Mouse (Mus musculus) myocyte (in vitro differentiated cells): ENCODE data around the gene Scyl1. TPM values are rescaled to one million over a fixed set of nuclear protein-coding genes. Genes with fewer than 3 reads are reported as not detected.

Source experiments
- H3K27me3 ChIP-seq: one replicate; pipeline ENCODE4 v1.6.1; 2011; ENCODE audit not compliant: control insufficient read depth, insufficient read depth, insufficient read length
- H3K36me3 ChIP-seq: one replicate; pipeline ENCODE4 v1.6.1; 2011; ENCODE audit not compliant: control insufficient read depth, insufficient read depth
- H3K4me2 ChIP-seq: one replicate; pipeline ENCODE4 v1.6.1; 2011; ENCODE audit warnings: low read depth, control low read depth
- H3K4me3 ChIP-seq: one replicate; pipeline ENCODE4 v1.5.1; 2011; ENCODE audit warnings: mild to moderate bottlenecking, control low read depth, moderate library complexity
- H3K79me2 ChIP-seq: one replicate; pipeline ENCODE4 v1.6.1; 2011; ENCODE audit not compliant: control insufficient read depth, insufficient read depth
- H3ac ChIP-seq: one replicate; pipeline ENCODE4 v1.6.1; 2011; ENCODE audit not compliant: control insufficient read depth, insufficient read length
- CEBPB ChIP-seq: IDR thresholded peaks from 2 replicates; pipeline ENCODE4 v1.6.1; 2011; ENCODE audit warnings: mild to moderate bottlenecking, moderate library complexity; ENCODE audit not compliant: poor library complexity, insufficient read depth, severe bottlenecking
- E2F4 ChIP-seq: IDR thresholded peaks from one replicate; pipeline ENCODE4 v1.6.1; 2011; ENCODE audit warnings: mild to moderate bottlenecking, control low read depth, moderate library complexity; ENCODE audit not compliant: insufficient read depth
- MAX ChIP-seq: IDR thresholded peaks from one replicate; pipeline ENCODE4 v1.6.1; 2011; ENCODE audit warnings: low read depth, mild to moderate bottlenecking, control low read depth
- MYOD1 ChIP-seq, 3 experiments: IDR thresholded peaks; one replicate each; pipeline ENCODE4 v1.6.1; 2011; ENCODE audit warnings: control low read depth in 2 of 3, low read depth in 2 of 3, mild to moderate bottlenecking in 2 of 3, moderate library complexity in 1 of 3; ENCODE audit not compliant: insufficient read length in 2 of 3, control insufficient read depth in 1 of 3
- MYOG ChIP-seq, 3 experiments: IDR thresholded peaks; one replicate each; pipeline ENCODE4 v1.6.1; 2011; ENCODE audit warnings: control low read depth in 2 of 3, low read depth in 2 of 3, mild to moderate bottlenecking in 2 of 3; ENCODE audit not compliant: insufficient read length in 2 of 3, control insufficient read depth in 1 of 3, insufficient read depth in 1 of 3
- POLR2A ChIP-seq: IDR thresholded peaks from one replicate; pipeline ENCODE4 v1.6.1; 2011; ENCODE audit warnings: low read depth, mild to moderate bottlenecking, control low read depth, moderate library complexity; ENCODE audit not compliant: insufficient read length
- POLR2AphosphoS2 ChIP-seq: IDR thresholded peaks from one replicate; pipeline ENCODE4 v1.6.1; 2011; ENCODE audit warnings: low read depth, control low read depth; ENCODE audit not compliant: insufficient read length
- REST ChIP-seq: IDR thresholded peaks from one replicate; pipeline ENCODE4 v1.6.1; 2011; ENCODE audit warnings: mild to moderate bottlenecking, control low read depth, moderate library complexity; ENCODE audit not compliant: insufficient read depth, insufficient read length
- SRF ChIP-seq: IDR thresholded peaks from one replicate; pipeline ENCODE4 v1.6.1; 2011; ENCODE audit warnings: low read depth; ENCODE audit not compliant: control insufficient read depth, insufficient read length
- TCF12 ChIP-seq: IDR thresholded peaks from one replicate; pipeline ENCODE4 v1.6.1; 2011; ENCODE audit warnings: mild to moderate bottlenecking, control low read depth; ENCODE audit not compliant: poor library complexity, insufficient read depth, severe bottlenecking
- TCF3 ChIP-seq: IDR thresholded peaks from one replicate; pipeline ENCODE4 v1.6.1; 2011; ENCODE audit warnings: low read depth, control low read depth; ENCODE audit not compliant: insufficient read length
- USF1 ChIP-seq: IDR thresholded peaks from one replicate; pipeline ENCODE4 v1.6.1; 2011; ENCODE audit warnings: low read depth, mild to moderate bottlenecking, control low read depth, moderate library complexity
- polyA plus RNA-seq: library from polyadenylated mRNA; unstranded; fragments of >200 nt; fragmentation: generic; extraction: Trizol; gene quantifications from one replicate; pipeline ENCODE4 v1.2.1, GENCODE M21; 2012; ENCODE audit warnings: missing spikeins

Scyl1 gene
- polyA plus RNA-seq, 1 experiment, result 73.5 TPM

GRCm38 (mm10) chr19:5802787-5803040 is 31.5 kb upstream of the Scyl1 start:
- Histone ChIP-seq H3K79me2 (peaks cover 56% of the 10 kb centered on the region), H3K36me3 (peaks cover 24% of the 10 kb centered on the region), H3K4me2 (peak overlapping the region; percentile 100), H3K27me3 (no peaks in the 10 kb centered on the region), H3K4me3 (peak overlapping the region; percentile 100), H3ac (peak overlapping the region; percentile 71)
- TF ChIP-seq POLR2A (no peak), MAX (no peak), POLR2AphosphoS2 (no peak), CEBPB (no peak), TCF12 (no peak), MYOG (IDR thresholded peaks at IDR 0.05; ENCODE audit: control insufficient read depth in 1 of 3, insufficient read depth in 1 of 3, insufficient read length in 2 of 3, low read depth in 2 of 3) (no peak), MYOD1 (IDR thresholded peaks at IDR 0.05; ENCODE audit: control insufficient read depth in 1 of 3, insufficient read length in 2 of 3, low read depth in 2 of 3) (no peak)

- H3K79me2 ChIP-seq, result peaks cover 61% of the 10 kb centered on the region
- peaks cover 29% of the 10 kb centered on the region for H3K36me3 ChIP-seq
- peak overlapping the region; percentile 71 for H3ac ChIP-seq
- peak overlapping the region; percentile 100 for H3K4me3 ChIP-seq
- peak overlapping the region; percentile 100 for H3K4me2 ChIP-seq
- no peaks in the 10 kb centered on the region for H3K27me3 ChIP-seq
- TF ChIP-seq MAX (no peak), SRF (no peak), POLR2A (peak; percentile 98), USF1 (no peak), TCF3 (peak; percentile 41), POLR2AphosphoS2 (peak; percentile 100), MYOD1 (IDR thresholded peaks at IDR 0.05; ENCODE audit: control insufficient read depth in 1 of 3, insufficient read length in 2 of 3, low read depth in 2 of 3) (peak in 1 of 3 experiments; percentile 40), MYOG (IDR thresholded peaks at IDR 0.05; ENCODE audit: control insufficient read depth in 1 of 3, insufficient read depth in 1 of 3, insufficient read length in 2 of 3, low read depth in 2 of 3) (peak in 1 of 3 experiments; percentile 47), REST (peak; percentile 71), TCF12 (peak; percentile 16), E2F4 (peak; percentile 43), CEBPB (0 out of 2 replicates have a peak, but pooled peaks have one; percentile 5)
Observed at GRCm38 (mm10) chr19:5802011-5802786, 31.0 kb upstream of the Scyl1 start.

- Histone ChIP-seq H3K36me3 (peaks cover 36% of the 10 kb centered on the region), H3K27me3 (no peaks in the 10 kb centered on the region), H3K79me2 (peaks cover 68% of the 10 kb centered on the region), H3ac (peak overlapping the region; percentile 23), H3K4me2 (peak overlapping the region; percentile 30), H3K4me3 (peak overlapping the region; percentile 100)
- TF ChIP-seq MYOD1 (IDR thresholded peaks at IDR 0.05; ENCODE audit: control insufficient read depth in 1 of 3, insufficient read length in 2 of 3, low read depth in 2 of 3), result no peak
- TF ChIP-seq E2F4, result no peak
- TF ChIP-seq USF1, result no peak
- TF ChIP-seq CEBPB, result no peak
- no peak for TF ChIP-seq TCF12
- TF ChIP-seq MAX, result no peak
- TF ChIP-seq POLR2AphosphoS2, result no peak
- no peak for TF ChIP-seq POLR2A
- no peak for TF ChIP-seq TCF3
- no peak for TF ChIP-seq MYOG (IDR thresholded peaks at IDR 0.05; ENCODE audit: control insufficient read depth in 1 of 3, insufficient read depth in 1 of 3, insufficient read length in 2 of 3, low read depth in 2 of 3)
- TF ChIP-seq REST, result no peak
- TF ChIP-seq SRF, result no peak
Observed at GRCm38 (mm10) chr19:5801432-5801964, 30.3 kb upstream of the Scyl1 start.

GRCm38 (mm10) chr19:5800632-5801431 is 29.6 kb upstream of the Scyl1 start:
- H3K4me3 ChIP-seq, result peak overlapping the region; percentile 100
- no peaks in the 10 kb centered on the region for H3K27me3 ChIP-seq
- H3K36me3 ChIP-seq, result peaks cover 43% of the 10 kb centered on the region
- TF ChIP-seq POLR2A, result peak; percentile 94
- TF ChIP-seq USF1, result no peak
- TF ChIP-seq POLR2AphosphoS2, result peak; percentile 100
- TF ChIP-seq REST, result no peak
- TF ChIP-seq E2F4, result no peak
- no peak for TF ChIP-seq CEBPB
- peaks cover 75% of the 10 kb centered on the region for H3K79me2 ChIP-seq
- H3K4me2 ChIP-seq, result peak overlapping the region; percentile 30
- H3ac ChIP-seq, result peak overlapping the region; percentile 23
